Mouse (Mus musculus) MN1 (cell line): ENCODE results near the gene Ammecr1.

Experiments
- DNase-seq: peaks from one replicate; pipeline ENCODE4 v3.0.0-alpha.2; 2016; ENCODE audit warnings: low spot score

The Ammecr1 gene

DNA sequence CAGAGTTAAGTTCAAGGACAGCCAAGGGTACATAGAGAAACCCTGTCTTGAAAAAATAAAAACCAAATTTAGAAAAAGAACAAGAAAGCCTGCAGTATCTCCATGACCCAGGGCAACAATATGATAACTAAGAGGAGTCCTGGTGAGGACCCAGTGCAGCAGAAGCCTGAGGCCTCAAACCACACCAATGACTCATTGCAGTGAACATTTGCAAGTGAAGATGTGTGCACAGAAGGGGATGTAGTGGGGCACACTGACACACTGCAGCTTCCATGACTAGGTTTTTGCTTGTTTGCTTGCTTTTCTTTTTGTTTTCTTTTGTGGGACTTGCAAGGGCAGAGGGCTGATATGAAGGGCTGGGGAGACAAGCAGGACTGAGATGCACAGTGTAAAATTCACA, 52.3 kb downstream of the Ammecr1 start:
- DNase-seq: no peak

DNA sequence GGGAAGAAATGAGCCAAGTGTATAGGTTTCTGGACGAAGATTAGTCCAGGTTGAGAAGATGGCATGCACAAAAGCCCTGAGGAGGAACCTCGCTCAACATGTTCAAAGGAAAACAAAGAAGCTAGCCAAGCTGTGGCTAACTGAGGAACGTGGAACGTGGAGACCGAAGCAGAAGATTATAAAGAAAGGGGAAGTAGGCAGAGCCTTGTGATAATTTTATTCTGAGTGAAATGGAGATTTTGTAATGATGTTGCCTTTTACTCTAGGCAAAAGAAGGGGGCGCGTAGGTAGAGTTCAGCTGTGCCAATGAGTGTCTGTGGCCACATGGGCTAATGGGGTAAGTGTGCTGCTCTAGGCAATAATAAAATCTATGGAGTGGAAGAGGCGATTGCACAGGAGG, 62.7 kb downstream of the Ammecr1 start:
- no peak for DNase-seq

DNA sequence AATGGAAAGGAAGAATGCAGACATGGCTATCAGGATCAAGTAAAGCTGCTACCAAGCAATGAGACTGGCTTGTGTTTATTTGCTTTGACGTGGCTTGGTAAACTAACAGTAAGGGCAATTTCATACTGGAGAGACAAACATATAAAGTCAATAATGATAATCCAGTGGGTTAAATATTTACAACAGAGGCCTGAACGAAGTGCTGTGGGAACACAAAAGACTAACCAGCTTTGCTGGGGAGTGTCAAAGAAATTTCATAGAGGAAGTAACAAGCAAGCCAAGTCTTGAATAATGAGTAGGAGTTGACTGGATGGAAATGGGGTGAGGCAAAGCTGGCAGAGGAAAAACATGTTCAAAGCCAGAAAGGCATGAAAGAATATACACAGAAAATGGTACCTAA, 63.9 kb downstream of the Ammecr1 start:
- DNase-seq: no peak

DNA sequence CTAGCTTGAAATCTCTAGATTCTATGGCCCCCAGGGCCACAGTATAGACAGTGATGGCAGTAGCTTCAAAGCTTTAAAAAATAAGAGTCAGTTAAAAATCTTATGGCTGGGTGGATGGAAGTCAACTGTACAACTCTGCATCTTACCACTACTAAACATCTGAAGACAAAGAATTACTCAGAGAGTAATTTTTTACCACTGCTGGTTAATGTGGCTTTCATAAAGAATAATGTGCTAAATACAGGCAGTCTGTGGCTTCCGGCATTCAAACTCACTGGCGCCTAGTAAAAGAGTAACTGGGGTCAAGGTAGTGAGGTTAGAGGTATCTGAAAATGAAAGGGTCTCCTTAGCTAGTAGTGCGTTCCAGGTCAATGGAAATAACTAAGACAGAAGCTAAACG, 64.6 kb downstream of the Ammecr1 start:
- DNase-seq: no peak

DNA sequence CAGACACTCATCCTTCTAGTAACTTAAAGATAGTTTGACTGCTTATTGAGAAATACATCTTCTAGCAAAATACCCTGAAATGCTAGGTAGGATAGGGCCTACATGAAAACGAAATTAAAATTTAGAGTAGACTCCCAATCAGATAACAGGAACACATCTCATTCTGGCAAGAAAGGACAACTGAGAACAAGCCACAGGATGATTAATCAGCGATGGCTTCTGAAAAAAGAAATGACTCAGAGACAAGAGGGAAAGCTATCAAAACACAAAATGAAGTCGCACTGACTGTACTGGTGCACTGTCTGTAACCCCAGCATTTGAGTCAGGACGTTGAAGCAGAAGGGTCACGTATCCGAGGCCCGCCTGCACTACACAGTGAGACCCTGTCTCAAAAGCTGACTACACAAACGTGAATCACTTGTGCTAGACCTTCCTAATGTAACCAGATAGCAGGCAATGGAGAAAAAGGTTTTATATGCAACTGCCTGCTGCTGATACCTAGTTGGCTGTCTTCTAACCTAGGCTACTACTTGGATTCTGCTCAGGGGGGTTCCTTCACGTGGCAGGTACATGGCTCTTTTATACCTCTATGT, 68.1 kb downstream of the Ammecr1 start:
- no peak for DNase-seq

DNA sequence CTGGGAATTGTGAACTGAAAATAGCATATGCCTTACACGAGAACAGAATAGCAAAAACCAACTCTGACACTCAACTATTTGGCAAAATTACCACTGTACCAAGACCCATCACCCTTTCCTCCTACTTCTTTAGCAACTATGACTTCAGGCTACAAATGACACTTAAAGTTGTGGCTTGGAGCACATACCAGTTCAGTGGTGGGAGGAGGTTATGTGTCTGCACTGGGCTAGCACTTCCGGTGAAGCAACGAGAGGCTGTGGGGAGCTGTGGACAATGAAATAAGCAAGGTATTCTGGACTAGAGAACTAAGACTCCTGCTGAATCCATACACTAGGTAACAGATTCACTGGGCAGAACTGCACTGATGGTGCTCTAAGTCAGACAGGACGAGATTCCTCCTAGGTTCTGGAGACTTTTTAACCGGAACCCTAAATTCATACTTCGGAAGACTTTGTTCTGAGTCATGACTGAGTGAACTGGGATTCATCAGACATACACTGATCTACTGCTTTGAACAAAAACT, 69.0 kb downstream of the Ammecr1 start:
- DNase-seq: no peak

DNA sequence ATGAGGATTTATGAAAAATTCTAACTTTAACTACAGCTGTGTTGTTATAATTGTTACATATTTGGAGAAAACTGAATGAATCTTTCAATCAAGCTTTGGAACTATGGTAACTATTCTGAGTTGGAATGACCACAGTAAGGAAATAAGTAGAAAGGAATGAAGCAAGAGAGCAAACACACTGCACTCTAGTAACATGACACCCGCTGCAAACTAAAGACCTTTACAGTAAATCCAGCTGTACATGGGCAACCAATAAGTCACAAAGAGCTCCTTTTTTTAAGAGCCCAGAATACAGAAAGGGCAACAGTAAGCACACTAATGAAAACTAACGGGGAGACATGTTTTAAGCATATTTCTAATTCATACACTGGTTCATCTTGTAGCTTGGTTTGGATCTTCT, 71.2 kb downstream of the Ammecr1 start:
- DNase-seq: no peak

DNA sequence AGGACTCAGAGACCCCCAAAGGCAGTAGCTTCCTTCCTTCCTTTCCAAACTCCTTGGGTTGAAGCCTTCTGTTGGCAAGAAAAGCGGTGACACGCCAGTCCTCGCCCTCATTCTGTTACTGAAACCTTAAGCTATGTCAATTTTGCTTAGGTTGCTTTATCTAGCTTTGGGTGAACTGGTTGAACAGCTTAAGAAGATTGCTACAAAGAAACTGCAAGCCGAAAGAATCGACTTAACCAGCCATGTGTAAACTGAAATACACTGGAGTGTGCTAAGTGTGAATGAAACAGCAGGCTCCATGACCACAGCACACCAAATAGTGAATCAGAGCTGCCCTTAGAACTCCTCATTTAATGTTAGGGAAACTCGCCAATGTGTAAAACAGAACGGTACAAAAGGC, 80.6 kb downstream of the Ammecr1 start:
- DNase-seq: no peak

DNA sequence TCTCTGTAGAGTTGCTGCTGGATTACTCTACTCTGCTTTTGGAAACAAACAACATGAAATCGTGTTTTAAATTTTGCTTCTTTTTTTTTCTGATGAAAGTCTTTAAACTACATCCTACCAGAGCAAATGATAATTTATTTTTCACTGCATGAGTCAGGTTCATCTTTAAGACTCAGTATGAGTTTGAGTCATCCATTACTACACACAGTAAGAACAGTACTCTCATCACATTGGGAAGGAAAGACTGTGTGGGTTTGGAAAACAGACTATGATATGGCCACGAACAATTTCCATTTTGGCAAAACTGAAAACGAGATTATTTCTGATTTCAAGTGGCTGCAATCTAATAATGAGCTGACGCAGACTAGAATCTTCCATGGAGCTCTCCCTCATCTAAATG, 82.9 kb downstream of the Ammecr1 start:
- DNase-seq: no peak

DNA sequence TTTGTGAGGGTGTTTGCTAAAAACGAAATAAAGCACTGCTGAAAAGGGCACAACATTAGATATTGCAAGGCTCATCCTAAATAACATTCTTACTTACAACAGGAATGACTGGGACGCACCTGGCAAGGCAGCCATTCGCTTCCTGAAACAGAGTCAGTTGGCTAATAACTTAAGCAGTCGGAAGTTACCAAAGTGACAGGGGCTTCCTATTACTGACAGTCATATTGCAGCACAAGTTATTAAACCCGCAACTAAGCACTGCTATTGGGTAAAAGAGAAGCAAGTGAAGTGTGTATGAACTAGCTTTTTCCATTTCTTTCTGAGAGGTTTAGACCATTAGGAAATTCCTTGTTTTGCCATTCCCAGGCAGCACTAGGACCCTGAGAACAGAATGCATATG, 84.3 kb downstream of the Ammecr1 start:
- DNase-seq: no peak

DNA sequence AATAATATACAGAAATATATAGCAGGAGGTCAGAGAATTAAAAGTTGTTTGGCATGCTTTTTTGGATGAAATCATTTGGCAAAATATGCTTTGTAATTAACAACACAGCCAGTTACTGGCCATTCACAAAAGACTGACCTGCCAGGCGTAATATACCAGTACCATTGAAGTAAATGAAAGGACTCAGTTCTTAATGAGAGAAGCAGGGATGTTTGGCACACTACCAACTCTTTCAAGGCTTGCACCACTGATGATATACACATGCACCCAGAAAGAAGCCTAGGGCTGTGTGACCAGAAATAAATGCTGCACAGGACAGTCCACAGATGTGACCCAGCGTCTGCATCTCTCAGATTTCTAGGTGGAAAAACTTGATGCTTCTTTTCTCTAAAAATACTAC, 96.7 kb downstream of the Ammecr1 start:
- DNase-seq: peak; percentile 19

DNA sequence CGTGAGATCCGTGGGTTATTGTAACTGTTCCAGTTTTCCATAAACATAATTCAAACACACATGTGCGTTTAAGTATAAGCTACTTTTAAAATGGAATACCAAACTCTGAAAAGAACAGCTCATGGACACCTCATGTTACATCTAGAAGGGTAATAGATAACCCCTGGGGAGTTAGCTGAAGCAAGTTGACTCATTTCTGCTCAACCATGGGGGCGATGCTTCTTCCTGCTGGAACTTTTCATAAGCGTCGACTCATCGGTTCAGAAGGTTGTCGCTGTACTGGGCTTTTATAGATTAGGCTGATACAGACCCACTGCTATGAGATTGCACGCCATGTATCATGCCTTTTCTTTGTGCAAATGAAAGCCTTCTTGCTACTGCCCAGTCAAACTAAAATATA, 118.5 kb downstream of the Ammecr1 start:
- no peak for DNase-seq

DNA sequence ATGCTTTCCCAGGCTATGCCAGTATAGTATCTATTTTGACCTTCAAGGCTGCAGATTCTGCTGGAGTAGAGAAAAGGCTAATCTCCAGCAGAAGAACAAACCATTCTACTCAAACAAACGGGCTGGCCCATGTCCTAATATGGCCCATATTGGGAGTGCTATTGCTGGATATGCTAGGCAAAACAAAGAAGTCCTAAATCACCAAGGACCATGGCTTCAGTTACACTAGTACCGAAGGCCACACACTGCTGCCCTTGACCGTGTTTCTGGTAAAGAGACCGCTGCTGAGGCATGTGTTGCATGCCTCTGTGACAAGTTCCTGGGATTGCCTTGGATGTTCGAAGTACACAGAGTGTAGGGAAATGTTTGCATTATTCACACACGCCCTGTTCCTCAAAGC, 120.3 kb downstream of the Ammecr1 start:
- no peak for DNase-seq

DNA sequence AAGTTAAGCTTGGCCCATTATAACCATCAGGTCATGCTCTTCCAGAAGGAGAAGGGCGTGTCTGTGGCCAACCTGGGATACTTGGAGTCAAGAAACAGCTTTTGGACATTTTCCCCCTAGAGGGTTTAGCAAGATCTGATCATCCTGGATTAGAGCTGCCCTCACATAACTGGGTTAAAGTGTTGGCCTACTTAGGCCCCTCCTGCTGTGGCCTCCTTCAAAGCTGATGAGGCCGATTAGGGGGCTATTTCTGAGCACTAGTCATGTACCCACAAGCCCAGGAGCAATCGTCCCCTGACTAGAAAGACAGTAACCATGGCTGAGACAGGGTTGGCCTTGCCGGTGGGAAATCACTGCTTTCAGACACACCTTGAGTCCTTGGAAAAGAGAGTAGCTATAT, 124.6 kb downstream of the Ammecr1 start:
- no peak for DNase-seq

DNA sequence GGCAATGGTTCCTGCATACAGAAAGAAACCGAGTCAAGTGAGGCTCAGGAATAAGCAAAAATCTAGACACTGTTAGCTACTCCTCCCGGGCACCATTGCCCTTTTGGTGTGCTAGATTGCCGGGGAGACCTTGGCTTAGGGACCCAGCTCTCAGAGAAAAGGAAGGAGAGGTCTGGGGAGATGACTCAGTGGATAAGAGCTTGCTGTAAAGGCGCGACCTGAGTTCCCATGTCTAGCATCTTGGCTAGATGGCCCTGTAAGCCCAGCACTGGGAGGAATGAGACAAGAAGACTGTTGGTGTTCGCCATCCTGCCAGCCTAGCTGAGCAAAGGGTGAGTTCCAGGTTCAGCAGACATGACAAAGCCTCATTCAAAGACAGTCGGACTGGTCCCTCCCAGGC, 127.1 kb downstream of the Ammecr1 start:
- DNase-seq: no peak

DNA sequence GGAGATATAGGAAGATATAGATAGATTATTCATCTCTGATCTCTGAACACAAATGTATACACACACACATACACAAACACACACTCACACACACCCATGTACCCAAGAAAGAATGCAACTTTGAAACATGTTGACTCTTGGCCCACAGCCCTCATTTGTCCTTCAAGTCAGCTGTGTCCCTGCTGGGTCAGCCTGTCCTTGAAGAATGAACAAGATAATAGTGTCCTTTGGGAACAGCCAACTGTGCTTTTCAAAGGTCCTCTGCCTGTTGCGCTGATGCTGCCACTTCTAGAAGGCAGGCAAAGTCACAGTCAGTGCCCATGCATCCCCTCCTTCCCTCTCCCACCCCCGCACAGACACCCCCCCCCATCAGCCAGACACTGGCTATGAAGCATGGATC, 127.7 kb downstream of the Ammecr1 start:
- no peak for DNase-seq

DNA sequence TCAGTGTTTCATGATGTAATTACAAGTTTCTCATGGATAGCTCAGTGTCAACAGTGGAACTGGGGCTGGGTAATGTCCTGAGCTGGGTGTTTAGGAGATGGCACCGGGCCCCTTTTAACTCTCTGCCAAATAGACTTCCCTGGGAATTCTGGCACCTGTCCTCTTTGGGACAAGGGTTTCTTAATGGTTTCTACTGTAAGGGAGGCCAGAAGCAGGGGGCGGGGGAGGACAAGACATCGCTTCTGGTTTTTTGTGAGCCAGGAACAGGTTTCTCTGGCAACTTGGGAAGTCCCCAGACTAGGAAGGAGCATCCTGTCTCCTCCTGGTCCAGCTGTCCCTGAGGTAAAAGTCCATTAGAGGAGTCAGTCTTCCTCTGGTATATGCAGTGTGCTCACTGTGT, 129.2 kb downstream of the Ammecr1 start:
- no peak for DNase-seq

DNA sequence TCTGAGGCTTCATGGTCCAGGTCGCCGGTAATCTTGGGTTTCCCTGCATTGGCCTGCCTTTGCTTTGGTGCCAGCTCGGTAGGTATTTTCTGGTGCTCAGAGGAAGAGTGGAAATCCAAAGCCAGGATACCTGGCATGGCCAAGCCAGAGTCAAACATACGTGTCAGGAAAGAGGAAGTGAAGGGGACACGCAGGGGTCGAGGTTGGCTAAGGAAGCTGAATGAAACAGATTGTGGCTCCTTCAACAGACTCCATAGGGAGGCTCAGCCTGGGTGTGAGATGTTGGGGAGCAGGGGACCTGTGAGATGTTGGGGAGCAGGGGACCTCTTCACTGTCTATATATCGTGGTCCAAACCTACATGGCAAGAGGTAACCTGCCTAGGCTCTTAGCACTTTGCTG, 130.1 kb downstream of the Ammecr1 start:
- no peak for DNase-seq

DNA sequence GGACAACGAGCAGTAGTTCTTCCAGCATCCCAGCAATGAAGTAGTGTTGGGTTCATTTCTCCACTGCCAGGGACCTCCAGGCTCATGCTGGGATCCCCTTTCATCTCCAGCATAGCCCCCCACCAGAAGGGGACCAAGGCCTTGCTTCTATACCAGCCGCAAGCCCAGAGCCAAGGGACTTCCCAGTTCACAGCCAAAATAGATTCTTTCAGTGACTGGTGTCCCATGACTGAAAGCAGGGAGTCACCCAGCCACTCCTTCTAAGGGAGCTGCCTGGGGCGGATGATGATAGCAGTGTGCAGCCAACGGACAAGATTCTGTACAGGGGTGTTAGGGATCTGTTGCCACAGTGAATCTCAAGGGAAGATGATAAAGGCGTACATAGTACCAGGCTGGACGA, 131.7 kb downstream of the Ammecr1 start:
- DNase-seq: no peak

DNA sequence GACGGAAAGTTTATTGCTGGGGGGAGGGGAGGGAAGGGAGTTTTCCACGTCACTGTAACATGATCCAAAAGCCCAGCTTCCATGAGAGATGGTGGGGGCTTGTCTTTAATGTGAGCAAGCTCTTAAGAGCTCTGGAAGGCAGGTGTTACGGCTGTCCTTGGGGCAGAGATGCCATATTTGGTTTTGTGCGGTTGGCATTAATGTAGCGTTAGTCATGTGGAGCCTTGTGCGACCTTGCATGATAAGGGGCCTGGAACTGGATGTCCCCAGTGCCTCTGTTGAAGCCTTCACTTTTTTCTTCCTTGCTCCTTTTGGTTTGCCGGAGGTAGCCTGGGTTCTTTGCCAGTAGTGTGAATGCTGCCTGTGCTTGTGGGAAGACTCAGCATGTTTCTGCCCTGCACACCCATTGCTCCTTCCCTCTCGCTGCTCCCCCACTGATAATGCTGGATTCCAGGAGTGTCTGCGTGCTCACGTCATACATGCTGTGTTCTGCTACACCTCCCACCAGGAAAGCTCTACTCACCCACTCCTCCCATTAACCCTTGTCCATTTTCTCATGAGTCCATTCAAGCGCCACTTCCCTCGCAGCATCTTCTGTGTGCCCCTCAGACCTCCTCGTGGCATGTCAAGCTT, 133.2 kb downstream of the Ammecr1 start:
- DNase-seq: no peak

DNA sequence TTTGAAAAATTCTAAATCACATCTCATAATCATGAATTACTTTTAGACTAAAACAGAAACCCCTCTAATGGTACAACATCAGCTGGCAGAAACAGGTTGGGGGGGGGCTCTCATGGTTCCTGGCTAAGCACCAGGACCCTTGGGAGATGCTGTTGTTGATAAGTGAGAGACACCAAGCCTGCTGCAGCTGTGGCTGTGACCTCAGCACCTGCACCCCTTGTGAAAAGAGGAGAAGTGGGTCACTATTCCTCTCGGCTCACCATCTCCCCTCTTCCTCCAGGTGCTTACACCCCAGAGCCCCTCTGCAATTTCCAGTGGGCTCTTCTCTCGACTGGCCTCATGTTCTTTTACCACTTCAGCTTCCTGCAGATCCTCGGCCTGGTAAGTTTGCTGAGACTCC, 134.3 kb downstream of the Ammecr1 start:
- no peak for DNase-seq

DNA sequence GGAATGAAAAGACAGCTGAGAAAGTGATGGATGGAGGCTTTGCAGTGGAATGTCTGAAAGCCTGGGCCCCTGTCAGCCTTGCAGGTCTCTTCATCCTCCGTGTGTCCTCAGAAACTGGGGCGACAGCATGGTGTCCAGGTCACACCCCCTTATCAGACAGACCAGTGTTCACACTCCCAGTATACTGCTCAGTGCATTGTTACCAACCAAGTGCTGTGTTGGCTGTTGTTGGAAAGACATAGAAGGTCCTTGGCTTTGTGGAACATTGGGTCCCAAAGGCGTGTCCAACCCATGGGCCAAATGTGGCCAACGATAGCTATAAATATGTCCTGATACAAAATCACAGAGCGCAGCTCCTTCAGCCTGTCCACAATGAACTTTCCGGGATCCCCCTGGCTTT, 136.0 kb downstream of the Ammecr1 start:
- no peak for DNase-seq

DNA sequence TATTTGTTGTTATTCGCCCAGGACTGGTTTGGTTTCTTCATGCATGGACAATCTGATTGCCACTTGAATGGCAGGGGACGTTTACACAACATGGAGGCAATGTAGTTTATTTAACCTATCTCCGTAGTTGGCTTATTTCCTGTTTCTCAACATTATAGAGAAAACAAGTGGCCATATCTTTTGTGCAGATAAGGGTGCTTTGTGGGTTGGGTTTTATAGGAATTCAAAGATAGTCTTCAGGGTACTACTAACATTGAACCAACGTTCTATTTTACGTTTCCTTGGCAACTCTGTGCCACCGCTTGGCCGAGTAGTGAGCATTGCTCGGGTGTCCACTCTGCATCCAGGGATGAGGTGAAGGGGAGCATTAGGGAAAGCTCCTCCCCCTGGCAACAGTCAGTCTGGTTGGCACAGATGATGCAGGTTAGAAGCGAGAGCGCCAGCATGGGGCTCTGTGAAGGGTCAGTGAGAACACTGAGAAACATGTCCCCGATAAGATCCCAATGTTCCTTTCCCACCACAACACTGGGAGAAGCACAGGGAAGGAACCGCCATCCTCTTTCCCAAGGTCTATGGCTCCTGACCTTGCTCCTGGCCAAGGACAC, 136.6 kb downstream of the Ammecr1 start:
- DNase-seq: no peak

DNA sequence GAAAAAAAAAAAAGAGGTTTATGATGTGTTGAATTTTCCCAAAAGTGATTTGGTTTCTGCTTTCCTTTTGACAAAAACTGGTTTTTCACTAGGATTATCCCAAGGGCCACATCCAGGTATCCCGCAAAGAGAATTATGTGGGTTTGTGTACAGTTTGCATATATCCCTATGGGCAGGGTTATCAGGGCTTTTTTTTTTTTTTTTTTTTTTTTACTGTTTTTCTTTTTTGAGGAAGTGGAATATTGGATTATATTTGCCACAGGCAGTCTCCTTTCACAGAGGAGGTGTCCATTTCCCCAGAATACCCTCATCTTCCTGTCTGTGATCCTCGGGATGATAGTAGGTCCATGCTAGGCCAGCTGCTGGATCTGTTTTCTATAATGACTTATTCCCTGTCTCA, 137.3 kb downstream of the Ammecr1 start:
- DNase-seq: no peak
